Mouse (Mus musculus) cerebellum, adult 2 months (tissue): Measurements from ENCODE around the gene Fmo4.

Experiments used
- CTCF ChIP-seq: fragments of 200-500 bp; IDR thresholded peaks from 2 replicates; pipeline ENCODE4 v1.5.1; 2011; ENCODE audit warnings: low read depth, mild to moderate bottlenecking, control low read depth, low read length, moderate library complexity, borderline replicate concordance; ENCODE audit not compliant: insufficient read depth
- POLR2A ChIP-seq: fragments of 200-500 bp; IDR thresholded peaks from 2 replicates; pipeline ENCODE4 v1.6.1; 2011; ENCODE audit warnings: low read length, control low read depth, borderline replicate concordance; ENCODE audit not compliant: insufficient read depth

DNA sequence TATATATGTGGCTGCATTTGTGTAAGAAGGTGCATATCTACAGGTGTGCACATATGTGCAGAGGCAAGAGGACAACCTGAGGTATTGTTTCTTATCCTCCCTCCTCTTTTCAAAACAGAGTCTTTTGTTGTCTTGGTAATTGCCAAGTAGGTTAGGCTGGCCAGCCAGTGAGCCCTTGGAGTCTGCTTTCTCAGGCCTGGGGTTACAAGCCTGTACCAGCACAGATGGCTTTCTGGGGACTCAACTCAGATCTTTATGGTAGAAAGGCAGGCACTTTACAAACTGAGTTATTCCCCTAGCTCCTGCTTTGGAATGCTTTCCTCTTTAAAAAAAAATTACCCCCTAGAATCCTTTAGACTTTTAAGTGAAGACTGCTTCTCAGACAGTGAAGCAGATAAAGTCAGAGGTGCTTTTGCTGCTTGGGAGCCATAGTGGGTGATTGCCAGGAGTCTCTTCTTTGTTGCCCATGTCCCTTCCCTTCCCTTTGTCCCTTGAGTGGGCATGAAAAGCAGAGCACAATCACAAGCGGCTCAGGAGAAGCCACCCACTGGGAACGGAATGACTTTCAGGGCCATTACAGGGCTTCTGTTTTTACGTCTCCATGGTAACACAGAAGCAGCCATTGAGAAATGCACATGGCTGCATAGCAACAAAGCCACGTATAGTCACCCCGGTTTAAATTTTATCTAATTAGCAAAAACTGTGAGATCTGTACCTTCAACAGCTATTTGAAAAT, 18.2 kb upstream of the Fmo4 start:
- TF ChIP-seq CTCF (no peak), POLR2A (no peak)
